Mouse (Mus musculus) CD8-positive naive resting alpha-beta T cell, adult 2 months (primary cell): ENCODE results near the gene Vamp1.

Source experiments
- DNase-seq, 2 experiments: peaks; one replicate each; pipeline ENCODE4 v3.0.0; 2022; ENCODE audit warnings: low read depth in 2 of 2, low spot score in 2 of 2

Gene Vamp1

GRCm38 (mm10) chr6:125284250-125284649 lies 68.9 kb downstream of the Vamp1 start:
- no peak for DNase-seq

GRCm38 (mm10) chr6:125284751-125285150 lies 69.4 kb downstream of the Vamp1 start:
- no peak for DNase-seq

GRCm38 (mm10) chr6:125285890-125286289 lies 70.5 kb downstream of the Vamp1 start, which contains the start of gene Tuba3a:
Gene Tuba3a, minus strand, starts transcription at chr6:125286042.
- DNase-seq = no peak

- no peak for DNase-seq
Observed at GRCm38 (mm10) chr6:125286944-125287343, 71.6 kb downstream of the Vamp1 start.

GRCm38 (mm10) chr6:125288730-125289129 lies 73.4 kb downstream of the Vamp1 start:
- DNase-seq = no peak

GRCm38 (mm10) chr6:125291329-125291728 lies 76.0 kb downstream of the Vamp1 start:
- DNase-seq = no peak

- DNase-seq = no peak
Observed at GRCm38 (mm10) chr6:125292256-125292655, 76.9 kb downstream of the Vamp1 start.

- DNase-seq = no peak
Observed at GRCm38 (mm10) chr6:125294049-125294448, 78.7 kb downstream of the Vamp1 start.
